Mouse (Mus musculus) left cerebral cortex, postnatal 36 days (tissue): ENCODE results near the gene Serpini1. TPM values are rescaled to one million over a fixed set of nuclear protein-coding genes. Genes with fewer than 3 reads are reported as not detected.

Source experiments
- total RNA-seq, 2 experiments: library from RNA; stranded (reverse); gene quantifications; 2 replicates each; pipeline ENCODE4 v1.2.3; 2021

The Serpini1 gene
- total RNA-seq, 2 experiments from 2014 or later, result 250 to 264 TPM

Other genes starting within 250 kb of the Serpini1 start
- gene Wdr49, start 75.4 kb upstream of the Serpini1 start, total RNA-seq, result under 1 TPM in 1 of 2 experiments, not detected in 1; 0.22 TPM
- gene Pdcd10, start 691 bp upstream of the Serpini1 start, total RNA-seq, result 10 to 100 TPM; 52.7 to 57.5 TPM
- gene Gm29133, start 190.7 kb downstream of the Serpini1 start, total RNA-seq, result not detected